19 mouse cellular contexts compared by ENCODE assay signal in the genomic region with DNA sequence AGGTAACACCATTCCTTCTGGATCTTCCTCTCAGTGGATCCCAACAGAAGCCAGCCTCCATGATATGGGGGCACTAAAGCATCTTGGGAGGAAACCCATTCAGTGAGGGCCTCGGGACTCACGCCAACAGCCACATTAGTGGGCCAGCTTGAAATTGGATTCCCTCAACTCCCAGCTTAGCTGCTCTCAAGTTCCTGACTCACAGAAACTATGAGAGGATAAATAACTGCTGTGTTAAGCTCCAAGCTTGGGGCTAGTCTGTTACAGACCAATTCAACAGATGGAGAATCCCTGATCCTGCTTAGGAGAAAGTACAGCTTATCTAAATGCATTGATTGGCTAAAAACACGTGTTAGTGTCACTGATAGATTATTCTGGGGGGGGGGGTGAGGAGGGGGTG.
"Had no signal": no experiment of that assay in that cellular context is flagged by ENCODE, and none has a peak within 500 bp of the region (broad histone marks: within the 10 kb centered on the region; RNA-seq: fewer than 3 reads in every experiment).

No protein-coding gene starts in this region.

- H3K4me1 ChIP-seq: liver, embryonic 13.5 days; liver, embryonic 15.5 days; megakaryocyte, embryonic 14.5 days; midbrain, embryonic 13.5 days; midbrain, embryonic 15.5 days; neural tube, embryonic 12.5 days; stomach, embryonic 15.5 days had no signal

- H3K9ac ChIP-seq: liver, embryonic 13.5 days; liver, embryonic 15.5 days; liver, postnatal 0 days; lung, embryonic 15.5 days; midbrain, embryonic 13.5 days; midbrain, embryonic 15.5 days; neural tube, embryonic 12.5 days; stomach, embryonic 15.5 days had no signal

- H3K27me3 ChIP-seq: liver, embryonic 13.5 days; liver, embryonic 15.5 days; lung, embryonic 15.5 days; megakaryocyte, embryonic 14.5 days; midbrain, embryonic 13.5 days; midbrain, embryonic 15.5 days; neural tube, embryonic 12.5 days; stomach, embryonic 15.5 days had no signal

- H3K27ac ChIP-seq: liver, embryonic 13.5 days; liver, embryonic 15.5 days; lung, embryonic 15.5 days; macrophage; midbrain, embryonic 13.5 days; midbrain, embryonic 15.5 days; neural tube, embryonic 12.5 days; stomach, embryonic 15.5 days; stomach, postnatal 0 days had no signal

- DNase-seq: liver, embryonic 13.5 days; liver, postnatal 0 days; lung, adult 2 months; lung, postnatal 14 days; lung, postnatal 36 days; right cerebral cortex, postnatal 14 days; thymus, adult 2 months; thymus, postnatal 25 days; thymus, postnatal 4 days had no signal

- H3K36me3 ChIP-seq: liver, embryonic 13.5 days; liver, embryonic 15.5 days; lung, embryonic 15.5 days; midbrain, embryonic 13.5 days; midbrain, embryonic 15.5 days; neural tube, embryonic 12.5 days; stomach, embryonic 15.5 days had no signal

- H3K9me3 ChIP-seq: liver, embryonic 13.5 days; liver, embryonic 15.5 days; lung, embryonic 15.5 days; midbrain, embryonic 13.5 days; midbrain, embryonic 15.5 days; neural tube, embryonic 12.5 days; stomach, embryonic 15.5 days had no signal

- ATAC-seq: liver, postnatal 0 days; lung, postnatal 0 days; midbrain, embryonic 13.5 days; midbrain, embryonic 15.5 days had no signal

- H3K4me2 ChIP-seq: liver, embryonic 13.5 days; liver, embryonic 15.5 days; lung, embryonic 15.5 days; midbrain, embryonic 13.5 days; midbrain, embryonic 15.5 days; neural tube, embryonic 12.5 days; stomach, embryonic 15.5 days had no signal

- H3K4me3 ChIP-seq: liver, embryonic 13.5 days; liver, embryonic 15.5 days; lung, embryonic 15.5 days; megakaryocyte, embryonic 14.5 days; midbrain, embryonic 13.5 days; midbrain, embryonic 15.5 days; neural tube, embryonic 12.5 days; stomach, embryonic 15.5 days had no signal
